ENCODE assay signal across 8 mouse cellular contexts in the genomic region with DNA sequence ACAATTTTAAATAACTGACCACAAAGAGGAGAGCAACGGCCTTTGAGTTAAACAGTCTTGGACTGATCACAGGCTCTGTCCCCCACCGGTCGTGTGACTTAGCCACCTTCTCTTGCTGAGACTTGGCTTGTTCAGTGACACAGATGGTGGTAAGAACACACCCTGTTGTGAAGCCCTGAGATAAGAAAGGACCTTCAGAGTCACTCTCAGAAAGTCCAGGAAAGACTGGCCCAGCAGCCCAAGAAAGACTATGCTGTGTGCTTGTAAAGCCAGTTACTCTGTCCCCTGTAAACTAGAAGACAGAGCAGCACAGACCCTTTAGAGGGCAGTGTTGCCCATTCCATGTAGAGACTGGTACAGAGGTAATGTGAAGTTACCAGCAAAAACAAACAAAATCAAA. TPM values are rescaled to one million over a fixed set of nuclear protein-coding genes. Genes with fewer than 3 reads are reported as not detected.
DNase-seq lines count a peak whose midpoint lies in the region; ATAC-seq and TF ChIP-seq lines count a peak whose summit lies in the region.

No protein-coding gene starts in this region.

- H3K4me1 ChIP-seq in forebrain, postnatal 0 days (ENCODE audit: insufficient read depth), result no peaks in the 10 kb centered on the region; the same call in 1 of the 2 replicates
- H3K4me1 ChIP-seq in forebrain, embryonic 16.5 days (replicated peaks; ENCODE audit: control insufficient read depth, insufficient read depth, low read length), result peaks cover 15% of the 10 kb centered on the region
- H3K4me1 ChIP-seq in midbrain, postnatal 0 days (ENCODE audit: insufficient read depth, low read length), result no peaks in the 10 kb centered on the region

- DNase-seq in forebrain, postnatal 0 days, result no peak
- peak; percentile 44 for DNase-seq in ES-CJ7 (ENCODE audit: low read depth, low spot score)
- DNase-seq in embryo, embryonic 11 days, result peak; percentile 53
- peak; percentile 37 for DNase-seq in kidney, postnatal 14 days
- DNase-seq in midbrain, postnatal 0 days (ENCODE audit: low spot score), result peak; percentile 54
- DNase-seq in layer of hippocampus, postnatal 36 days, result no peak

- WGBS in forebrain, postnatal 0 days, result 66% methylated on average over 3 of the region's 3 CpGs
- WGBS in forebrain, embryonic 16.5 days, result 66% methylated on average over 3 of the region's 3 CpGs
- 73% methylated on average over 3 of the region's 3 CpGs for WGBS in midbrain, postnatal 0 days

- no peaks in the 10 kb centered on the region for H3K27me3 ChIP-seq in forebrain, postnatal 0 days (ENCODE audit: insufficient read depth, low read length)
- no peaks in the 10 kb centered on the region for H3K27me3 ChIP-seq in forebrain, embryonic 16.5 days (replicated peaks; ENCODE audit: control insufficient read depth, insufficient read depth, low read length)
- H3K27me3 ChIP-seq in midbrain, postnatal 0 days (ENCODE audit: insufficient read depth, low read length), result no peaks in the 10 kb centered on the region

- H3K27ac ChIP-seq in forebrain, postnatal 0 days (ENCODE audit: low read depth, low read length), result no peak overlapping the region
- no peak overlapping the region for H3K27ac ChIP-seq in forebrain, embryonic 16.5 days (ENCODE audit: low read length)
- no peak overlapping the region for H3K27ac ChIP-seq in midbrain, postnatal 0 days (ENCODE audit: low read depth, low read length)

- H3K36me3 ChIP-seq in forebrain, postnatal 0 days (ENCODE audit: insufficient read depth), result no peaks in the 10 kb centered on the region
- H3K36me3 ChIP-seq in forebrain, embryonic 16.5 days (ENCODE audit: control insufficient read depth, insufficient read depth), result no peaks in the 10 kb centered on the region
- H3K36me3 ChIP-seq in midbrain, postnatal 0 days (ENCODE audit: insufficient read depth, low read length), result no peaks in the 10 kb centered on the region

- ATAC-seq in forebrain, postnatal 0 days, result peak; percentile 28; the same call in 1 of the 2 replicates
- no peak for ATAC-seq in forebrain, embryonic 16.5 days
- no peak for ATAC-seq in midbrain, postnatal 0 days (ENCODE audit: low FRiP score)
- ATAC-seq in activated CD4-positive, CD25-positive, alpha-beta regulatory T cell, adult 4 months, result no peak

- 0 out of 2 replicates have a peak overlapping the region, but pooled peaks have one; percentile 72 for H3K4me2 ChIP-seq in forebrain, postnatal 0 days (ENCODE audit: low read depth)
- H3K4me2 ChIP-seq in forebrain, embryonic 16.5 days (ENCODE audit: low read length), result no peak overlapping the region
- no peak overlapping the region for H3K4me2 ChIP-seq in midbrain, postnatal 0 days (ENCODE audit: low read depth, low read length, poor library complexity, severe bottlenecking)

- H3K9me3 ChIP-seq in forebrain, postnatal 0 days (ENCODE audit: low read length), result no peaks in the 10 kb centered on the region
- H3K9me3 ChIP-seq in forebrain, embryonic 16.5 days (ENCODE audit: control insufficient read depth, low read length), result no peaks in the 10 kb centered on the region
- no peaks in the 10 kb centered on the region for H3K9me3 ChIP-seq in midbrain, postnatal 0 days (ENCODE audit: low read length)

- H3K9ac ChIP-seq in forebrain, postnatal 0 days, result no peak overlapping the region
- no peak overlapping the region for H3K9ac ChIP-seq in forebrain, embryonic 16.5 days (replicated peaks; ENCODE audit: low read depth, low read length)
- H3K9ac ChIP-seq in midbrain, postnatal 0 days (replicated peaks; ENCODE audit: low read length, poor library complexity, severe bottlenecking), result no peak overlapping the region

- peak; percentile 55 for TF ChIP-seq CTCF in forebrain, postnatal 0 days (IDR thresholded peaks at IDR 0.05; ENCODE audit: low read depth)
- TF ChIP-seq CTCF in midbrain, postnatal 0 days (IDR thresholded peaks at IDR 0.05), result peak; percentile 67

- H3K4me3 ChIP-seq in forebrain, postnatal 0 days (ENCODE audit: low read depth, low read length), result no peak overlapping the region
- H3K4me3 ChIP-seq in forebrain, embryonic 16.5 days (replicated peaks; ENCODE audit: low read length), result no peak overlapping the region
- no peak overlapping the region for H3K4me3 ChIP-seq in midbrain, postnatal 0 days (ENCODE audit: low read depth, low read length)

RNA-seq across cellular contexts. Expression of gene Apold1, which starts 3.2 kb away (rescaled TPM):
- 8.7 TPM in 2 replicates for total RNA-seq in forebrain, postnatal 0 days (2014; rRNA removed)
- polyA plus RNA-seq in forebrain, postnatal 0 days (2015; fragmentation: Nextera tagmentation; extraction: Ambion mirVana), result 5.9 and 6.2 TPM in 2 replicates
- polyA plus RNA-seq in forebrain, embryonic 16.5 days (2015; fragmentation: Nextera tagmentation; extraction: Ambion mirVana), result 4.2 and 4.8 TPM in 2 replicates
- total RNA-seq in midbrain, postnatal 0 days (2014; rRNA removed), result 5.8 and 6.1 TPM in 2 replicates
- polyA plus RNA-seq in midbrain, postnatal 0 days (2015; fragmentation: Nextera tagmentation; extraction: Ambion mirVana), result 4.3 and 5.1 TPM in 2 replicates
- polyA plus RNA-seq in activated CD4-positive, CD25-positive, alpha-beta regulatory T cell, adult 4 months (2017; shearing (Covaris generic)), result under 1 TPM; 0.09 to 0.17 TPM
- total RNA-seq in layer of hippocampus, postnatal 36 days (2021), result 1 to 10 TPM; 3.1 to 3.4 TPM

RNA-seq across cellular contexts. Expression of gene Ddx47, which starts 26.7 kb away (rescaled TPM):
- 34.6 and 41.9 TPM in 2 replicates for total RNA-seq in forebrain, postnatal 0 days (2014; rRNA removed)
- 51.0 and 60.0 TPM in 2 replicates for polyA plus RNA-seq in forebrain, postnatal 0 days (2015; fragmentation: Nextera tagmentation; extraction: Ambion mirVana)
- polyA plus RNA-seq in forebrain, embryonic 16.5 days (2015; fragmentation: Nextera tagmentation; extraction: Ambion mirVana), result 90.4 and 96.9 TPM in 2 replicates
- total RNA-seq in midbrain, postnatal 0 days (2014; rRNA removed), result 27.5 and 43.5 TPM in 2 replicates
- polyA plus RNA-seq in midbrain, postnatal 0 days (2015; fragmentation: Nextera tagmentation; extraction: Ambion mirVana), result 58.1 and 58.4 TPM in 2 replicates
- 100 to 1,000 TPM; 132 to 161 TPM for polyA plus RNA-seq in activated CD4-positive, CD25-positive, alpha-beta regulatory T cell, adult 4 months (2017; shearing (Covaris generic))
- 10 to 100 TPM; 51.6 to 58.1 TPM for total RNA-seq in layer of hippocampus, postnatal 36 days (2021)

Comparison
In these comparisons a context has a peak if more than half of its experiments do, and no peak if none do; other contexts are left out.
1. DNase-seq: peak in ES-CJ7 (single experiment), embryo, embryonic 11 days (single experiment), kidney, postnatal 14 days (single experiment) and midbrain, postnatal 0 days (single experiment); none in forebrain, postnatal 0 days (single experiment) and layer of hippocampus, postnatal 36 days (0 of 2).